Mouse (Mus musculus): Measurements from ENCODE around the gene 9230112D13Rik. TPM values are rescaled to one million over a fixed set of nuclear protein-coding genes. Genes with fewer than 3 reads are reported as not detected.

The 9230112D13Rik gene
- polyA plus RNA-seq, 1 experiment from 2014 or later = not detected

DNA sequence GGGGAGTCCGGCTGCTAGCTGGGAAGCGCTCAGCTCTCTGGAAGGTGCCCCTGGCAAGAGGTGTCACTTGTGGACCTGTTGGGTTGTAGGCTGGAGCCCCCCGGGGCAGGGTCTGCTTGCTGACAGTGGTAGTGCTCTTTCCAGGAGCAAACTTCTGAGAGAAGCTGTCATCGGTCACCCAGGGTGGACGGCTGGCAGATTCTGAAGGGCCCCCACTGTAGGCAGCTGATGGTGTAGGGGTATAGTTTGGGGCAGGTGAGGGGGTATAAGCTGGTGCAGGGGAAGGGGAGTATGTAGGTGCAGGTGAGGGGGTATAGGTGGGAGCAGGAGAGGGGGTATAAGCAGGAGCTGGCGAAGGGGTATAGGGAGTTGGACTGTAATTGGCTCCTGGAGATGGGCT lies 21.4 kb upstream of the 9230112D13Rik start:
- ChIA-PET POLR2A (no interaction called here), CTCF (interaction anchor here (1.3 kb wide), 1 partner anchor 55 kb away, joined by 3 read pairs; no protein-coding TSS in a partner anchor)
- TF ChIP-seq CTCF (IDR thresholded peaks at IDR 0.05) = no peak
- DNase-seq (ENCODE audit: low read depth, low spot score) (no peak), ATAC-seq (no peak)
- no peaks in the 10 kb centered on the region for H3K27me3 ChIP-seq
- in situ Hi-C loops (cut with MboI; ENCODE audit: low pct_unique_long_range_greater_than_20kb) = no loop called here

DNA sequence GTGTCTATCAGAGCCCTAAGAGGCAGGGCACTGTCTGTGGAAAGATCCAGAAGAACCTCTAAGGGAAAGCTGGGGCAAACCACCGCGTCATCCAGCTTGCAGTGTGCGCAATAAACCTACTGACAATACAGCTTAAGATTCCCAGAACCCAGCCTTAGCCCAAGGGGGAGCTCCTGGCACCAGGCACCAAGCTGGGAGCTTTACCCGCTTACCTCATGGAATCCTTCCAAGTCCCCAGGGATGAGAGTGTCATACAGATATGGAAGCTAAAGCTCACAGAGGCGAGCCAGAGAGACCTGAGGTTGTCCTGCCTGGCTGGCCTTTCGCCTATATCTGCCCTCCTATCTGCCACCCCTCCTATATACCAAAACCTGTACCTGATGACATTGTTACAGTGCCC lies 21.0 kb upstream of the 9230112D13Rik start:
- peak; percentile 55 for ATAC-seq
- in situ Hi-C loops (cut with MboI; ENCODE audit: low pct_unique_long_range_greater_than_20kb) = no loop called here
- CTCF ChIA-PET = interaction anchor here (1.3 to 1.5 kb wide), 3 partner anchors 24 to 54 kb away, joined by 3 to 5 read pairs (median 4); no protein-coding TSS in a partner anchor
- no peaks in the 10 kb centered on the region for H3K27me3 ChIP-seq
- TF ChIP-seq CTCF (IDR thresholded peaks at IDR 0.05) = no peak
- DNase-seq (ENCODE audit: low read depth, low spot score) = no peak
- POLR2A ChIA-PET = no interaction called here

DNA sequence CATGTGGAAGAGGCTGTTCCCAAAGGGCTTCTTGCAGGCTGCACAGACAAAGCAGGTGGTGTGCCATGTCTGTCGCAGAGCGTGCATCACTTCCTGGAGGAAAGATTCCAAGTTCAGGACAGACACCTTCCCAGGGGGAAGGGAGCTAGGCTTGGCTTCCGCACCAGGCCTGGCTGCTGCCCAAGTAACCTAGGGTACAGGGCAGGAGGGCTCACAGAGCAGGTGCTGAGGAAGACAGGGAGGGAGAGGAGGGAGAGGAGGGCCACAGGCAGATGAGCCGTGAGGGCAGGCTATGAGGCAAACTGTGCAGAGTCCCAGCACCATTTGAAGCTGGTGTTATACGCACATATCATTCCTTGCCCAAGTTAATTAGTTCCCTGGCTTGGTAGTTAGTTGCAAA lies 19.3 kb upstream of the 9230112D13Rik start:
- TF ChIP-seq CTCF (IDR thresholded peaks at IDR 0.05) = no peak
- ATAC-seq (no peak), DNase-seq (ENCODE audit: low read depth, low spot score) (no peak)
- no peaks in the 10 kb centered on the region for H3K27me3 ChIP-seq
- CTCF ChIA-PET = interaction anchor here (1.5 kb wide), 1 partner anchor 29 kb away, joined by 5 read pairs; no protein-coding TSS in a partner anchor
- POLR2A ChIA-PET = no interaction called here
- in situ Hi-C loops (cut with MboI; ENCODE audit: low pct_unique_long_range_greater_than_20kb) = no loop called here

DNA sequence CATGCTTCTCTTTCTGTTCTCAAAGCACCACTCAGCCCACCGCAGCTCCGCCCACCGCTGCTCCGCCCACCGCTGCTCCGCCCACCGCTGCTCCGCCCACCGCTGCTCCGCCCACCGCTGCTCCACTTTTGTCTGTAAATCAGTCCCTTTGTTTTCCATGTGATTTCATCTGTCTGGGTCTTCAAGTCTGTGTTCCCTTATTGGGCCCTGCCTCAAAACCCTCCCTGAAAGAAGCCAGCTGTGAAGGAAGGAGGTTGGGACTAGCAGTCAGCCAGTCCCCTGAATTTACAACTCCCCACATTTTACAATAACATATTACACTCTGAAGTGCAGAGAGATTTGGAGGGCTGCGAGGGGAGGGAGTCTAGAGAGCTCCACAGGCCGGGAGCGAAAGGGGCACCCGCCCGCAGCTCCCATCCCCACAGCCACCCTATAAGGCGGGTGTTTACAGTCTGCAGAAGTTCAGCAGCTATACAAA lies 18.1 kb upstream of the 9230112D13Rik start:
- in situ Hi-C loops (cut with MboI; ENCODE audit: low pct_unique_long_range_greater_than_20kb) = no loop called here
- CTCF ChIA-PET = interaction anchor here (0.9 kb wide), 1 partner anchor 9 kb away, joined by 3 read pairs; no protein-coding TSS in a partner anchor
- no peak for ATAC-seq
- DNase-seq (ENCODE audit: low read depth, low spot score) = no peak
- no peak for TF ChIP-seq CTCF (IDR thresholded peaks at IDR 0.05)
- no peaks in the 10 kb centered on the region for H3K27me3 ChIP-seq
- POLR2A ChIA-PET = no interaction called here

DNA sequence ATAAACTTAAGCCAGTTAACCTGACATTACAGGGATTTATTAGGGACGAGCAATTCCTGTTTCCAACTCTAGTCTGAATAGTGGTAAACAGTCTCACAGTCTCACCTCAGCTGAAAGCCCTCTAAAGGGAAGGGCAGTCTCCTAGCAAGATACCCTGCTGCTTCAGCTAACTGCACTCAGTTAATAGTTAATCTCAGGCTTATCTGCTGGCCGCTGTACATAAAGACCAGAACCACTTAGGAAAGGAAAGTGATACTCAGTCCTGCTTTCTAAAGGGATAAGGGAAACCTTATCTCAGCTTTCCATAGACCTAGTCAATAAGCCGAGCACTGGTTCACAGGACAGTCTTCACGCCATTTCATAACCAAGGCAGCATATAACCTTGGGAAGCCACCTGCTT lies 13.3 kb upstream of the 9230112D13Rik start:
- no peak for ATAC-seq
- POLR2A ChIA-PET = interaction anchor here (1.0 kb wide), 1 partner anchor 116 kb away, joined by 4 read pairs; no protein-coding TSS in a partner anchor
- H3K27me3 ChIP-seq = no peaks in the 10 kb centered on the region
- DNase-seq (ENCODE audit: low read depth, low spot score) = no peak
- CTCF ChIA-PET = no interaction called here
- in situ Hi-C loops (cut with MboI; ENCODE audit: low pct_unique_long_range_greater_than_20kb) = no loop called here
- TF ChIP-seq CTCF (IDR thresholded peaks at IDR 0.05) = no peak

DNA sequence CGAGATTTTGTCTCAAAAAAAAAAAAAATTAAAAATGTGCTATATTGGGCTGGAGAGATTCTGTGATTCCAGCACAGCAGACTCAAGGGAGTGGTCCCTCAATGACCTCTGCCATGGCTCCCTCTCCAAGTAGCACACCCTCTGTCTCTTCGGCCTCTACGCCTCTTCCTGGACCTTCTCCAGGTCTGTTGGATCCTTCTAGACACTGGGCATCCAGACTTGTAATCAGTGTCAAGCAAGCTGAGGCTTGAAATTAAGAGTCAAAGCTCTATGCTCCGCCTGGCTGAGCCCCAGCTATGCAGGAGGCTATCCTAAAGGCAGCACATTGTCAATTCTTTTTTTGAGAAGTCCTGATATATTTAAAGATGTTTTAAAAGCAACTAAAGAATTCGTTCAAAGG lies 10.9 kb upstream of the 9230112D13Rik start:
- DNase-seq (ENCODE audit: low read depth, low spot score) (no peak), ATAC-seq (no peak)
- POLR2A ChIA-PET = interaction anchor here (0.7 kb wide), 1 partner anchor 16 kb away, joined by 3 read pairs; no protein-coding TSS in a partner anchor
- H3K27me3 ChIP-seq = no peaks in the 10 kb centered on the region
- CTCF ChIA-PET = no interaction called here
- TF ChIP-seq CTCF (IDR thresholded peaks at IDR 0.05) = no peak
- in situ Hi-C loops (cut with MboI; ENCODE audit: low pct_unique_long_range_greater_than_20kb) = no loop called here

DNA sequence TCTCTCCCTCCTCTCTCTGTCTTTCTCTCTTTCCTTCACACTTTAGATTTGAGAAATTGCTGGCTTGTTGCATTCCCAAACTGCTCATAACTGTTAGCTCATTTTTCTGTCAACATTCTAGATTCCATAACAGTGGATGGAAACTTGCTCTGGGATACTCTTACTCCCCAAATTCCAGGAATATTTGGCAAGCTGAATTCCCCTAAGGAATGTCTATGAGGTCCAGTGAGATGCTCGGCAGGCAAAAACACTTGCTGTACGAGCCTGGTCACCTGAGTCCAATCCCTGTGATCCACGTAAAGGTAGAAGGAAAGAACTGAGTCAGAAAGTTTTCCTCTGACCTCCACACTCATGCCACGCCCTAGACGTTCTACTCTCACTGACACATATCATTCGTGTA lies 9.9 kb upstream of the 9230112D13Rik start:
- POLR2A ChIA-PET = no interaction called here
- in situ Hi-C loops (cut with MboI; ENCODE audit: low pct_unique_long_range_greater_than_20kb) = no loop called here

DNA sequence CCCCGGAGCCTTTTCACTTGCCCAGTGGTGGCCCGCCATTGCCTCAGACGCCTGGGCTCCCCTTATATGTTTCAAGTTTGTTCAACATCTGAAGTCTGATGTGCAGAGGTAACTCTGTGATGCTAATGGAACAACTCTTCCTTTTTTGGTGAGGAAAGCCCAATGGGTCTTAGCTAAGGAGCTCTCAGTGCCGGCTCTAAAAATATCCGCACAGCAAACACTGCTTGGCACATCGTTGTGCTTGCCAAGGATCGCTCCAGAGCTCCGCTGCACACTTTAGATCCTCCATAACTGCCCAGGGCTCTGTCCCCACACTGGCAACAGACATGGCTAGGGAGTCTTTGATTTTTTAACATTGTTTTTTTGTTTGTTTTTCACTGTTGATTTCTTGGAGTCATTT lies 6.2 kb upstream of the 9230112D13Rik start:
- CTCF ChIA-PET = interaction anchor here (1.9 kb wide), 1 partner anchor 18 kb away, joined by 8 read pairs; no protein-coding TSS in a partner anchor
- no peak for ATAC-seq
- no peaks in the 10 kb centered on the region for H3K27me3 ChIP-seq
- no peak for TF ChIP-seq CTCF (IDR thresholded peaks at IDR 0.05)
- POLR2A ChIA-PET = no interaction called here
- in situ Hi-C loops (cut with MboI; ENCODE audit: low pct_unique_long_range_greater_than_20kb) = no loop called here
- DNase-seq (ENCODE audit: low read depth, low spot score) = no peak

More for the DNA sequence above, 9.9 kb upstream of the 9230112D13Rik start:
- CTCF ChIA-PET = interaction anchor here (0.9 to 1.2 kb wide), 3 partner anchors 9 to 131 kb away, joined by 3 read pairs; no protein-coding TSS in a partner anchor
- H3K27me3 ChIP-seq = no peaks in the 10 kb centered on the region
- no peak for TF ChIP-seq CTCF (IDR thresholded peaks at IDR 0.05)
- DNase-seq (ENCODE audit: low read depth, low spot score) = no peak
- peak; percentile 62 for ATAC-seq

DNA sequence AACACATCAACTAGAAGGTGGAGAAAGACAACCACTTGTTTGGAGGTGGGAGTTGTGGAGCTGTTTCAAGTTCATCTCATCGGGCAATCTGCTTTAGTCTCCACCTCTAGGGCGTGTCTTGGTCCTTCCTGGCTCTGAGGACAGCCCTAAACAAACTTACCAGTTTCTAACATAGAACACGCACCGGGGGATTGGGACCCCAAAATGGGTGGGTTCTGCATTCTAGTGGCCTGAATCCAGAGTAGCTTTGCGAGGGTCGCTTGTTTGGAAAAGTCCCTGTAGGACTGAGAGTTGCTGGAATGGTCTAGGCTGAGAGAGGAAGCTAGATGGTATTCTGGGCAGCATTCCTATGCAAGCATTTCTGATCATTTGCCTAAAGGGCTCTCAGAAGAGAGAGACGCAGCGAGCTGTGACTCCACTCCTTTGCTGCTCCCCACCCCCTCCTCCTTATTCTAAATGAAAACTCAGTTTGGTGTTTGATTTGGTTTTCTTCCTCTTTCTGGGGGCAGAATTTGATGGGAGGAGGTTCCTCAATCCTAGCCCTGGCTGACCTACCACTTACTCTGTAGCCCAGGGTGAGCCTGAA lies 4.5 kb downstream of the 9230112D13Rik start:
- POLR2A ChIA-PET = interaction anchor here (0.6 to 0.9 kb wide), 2 partner anchors 15 to 48 kb away, joined by 3 to 4 read pairs; no protein-coding TSS in a partner anchor
- ATAC-seq (peak; percentile 31), DNase-seq (ENCODE audit: low read depth, low spot score) (no peak)
- TF ChIP-seq CTCF (IDR thresholded peaks at IDR 0.05) = no peak
- CTCF ChIA-PET = interaction anchor here (0.9 to 1.0 kb wide), 2 partner anchors 12 to 14 kb away, joined by 3 read pairs; no protein-coding TSS in a partner anchor
- no peaks in the 10 kb centered on the region for H3K27me3 ChIP-seq
- in situ Hi-C loops (cut with MboI; ENCODE audit: low pct_unique_long_range_greater_than_20kb) = no loop called here

DNA sequence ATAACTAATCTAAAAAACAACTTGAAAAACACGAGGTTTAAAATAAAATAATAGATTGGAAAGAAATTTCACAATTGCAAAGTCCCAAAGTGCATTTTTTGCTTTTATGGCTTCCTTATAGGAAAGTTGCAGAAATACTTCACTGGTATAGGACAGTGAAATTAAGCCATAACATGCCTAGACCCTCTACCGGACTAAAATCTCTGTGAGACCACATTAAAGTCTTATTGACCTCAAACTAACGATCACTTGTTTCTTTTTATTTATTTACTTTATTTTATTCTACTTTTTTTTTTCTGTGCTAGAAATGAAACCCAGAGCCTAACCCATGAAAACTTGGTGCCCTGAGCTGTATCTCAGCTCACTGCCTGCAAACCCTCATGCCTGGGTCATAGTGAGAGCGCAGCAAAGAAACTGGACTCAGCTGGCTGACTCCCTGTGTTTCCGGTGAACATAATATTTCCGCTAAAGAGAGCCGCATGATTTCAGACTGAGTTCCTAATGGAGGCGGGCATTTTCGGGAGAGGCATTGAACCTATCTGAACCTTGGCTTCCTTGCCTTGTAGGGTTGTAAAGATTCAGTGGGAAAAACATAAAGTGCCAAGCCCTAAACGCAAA lies 5.5 kb downstream of the 9230112D13Rik start:
- no peak for DNase-seq (ENCODE audit: low read depth, low spot score)
- POLR2A ChIA-PET = interaction anchor here (0.9 kb wide), 1 partner anchor 16 kb away, joined by 3 read pairs; no protein-coding TSS in a partner anchor
- no peak for TF ChIP-seq CTCF (IDR thresholded peaks at IDR 0.05)
- no peaks in the 10 kb centered on the region for H3K27me3 ChIP-seq
- ATAC-seq = no peak
- in situ Hi-C loops (cut with MboI; ENCODE audit: low pct_unique_long_range_greater_than_20kb) = no loop called here
- CTCF ChIA-PET = interaction anchor here (0.9 to 1.0 kb wide), 2 partner anchors 13 to 15 kb away, joined by 3 read pairs; no protein-coding TSS in a partner anchor

DNA sequence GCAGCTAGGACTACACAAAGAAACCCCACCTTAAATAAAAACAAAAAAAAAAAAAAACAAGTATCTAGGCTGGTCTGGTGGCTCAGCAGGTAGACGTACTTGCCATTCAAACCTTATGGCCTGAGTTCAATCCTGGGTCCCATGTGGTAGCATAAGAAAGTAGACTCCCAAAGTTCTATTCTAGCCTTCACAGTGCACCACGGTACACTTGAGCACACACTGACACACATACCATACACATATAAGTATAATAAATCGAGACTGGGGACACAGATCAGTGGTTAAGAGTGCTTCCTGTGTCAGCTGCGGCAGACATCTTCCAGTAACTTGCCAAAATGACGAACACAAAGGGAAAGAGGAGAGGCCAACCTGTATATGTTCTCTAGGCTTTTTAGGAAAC lies 6.7 kb downstream of the 9230112D13Rik start:
- ATAC-seq = no peak
- DNase-seq (ENCODE audit: low read depth, low spot score) = no peak
- in situ Hi-C loops (cut with MboI; ENCODE audit: low pct_unique_long_range_greater_than_20kb) = no loop called here
- no peaks in the 10 kb centered on the region for H3K27me3 ChIP-seq
- ChIA-PET CTCF (no interaction called here), POLR2A (no interaction called here)
- TF ChIP-seq CTCF (IDR thresholded peaks at IDR 0.05) = no peak
